Mouse (Mus musculus) MEL (cell line): ENCODE measurements around the gene Mark2. TPM values are rescaled to one million over a fixed set of nuclear protein-coding genes. Genes with fewer than 3 reads are reported as not detected.
A peak's percentile ranks its signal among the peaks of the same experiment; 100 is the strongest.

Experiments used
- DNase-seq: peaks from one replicate; pipeline ENCODE4 v3.0.0; 2011; ENCODE audit warnings: low read depth, low spot score
- H3K27ac ChIP-seq: 2 replicates; pipeline ENCODE4 v1.5.1; 2012; ENCODE audit warnings: low read depth, mild to moderate bottlenecking, control low read depth, low read length, moderate library complexity; ENCODE audit not compliant: control insufficient read depth
- H3K27me3 ChIP-seq, 2 experiments: fragments of 150-350 bp in 1 of 2; sonication (generic) in 1 of 2; 2 replicates each; pipeline ENCODE4 v1.6.1; 2012; ENCODE audit warnings: low read length in 2 of 2, mild to moderate bottlenecking in 2 of 2, improper control_type of control experiment in 1 of 2, moderate library complexity in 1 of 2; ENCODE audit not compliant: insufficient read depth in 2 of 2, control insufficient read depth in 1 of 2
- H3K36me3 ChIP-seq, 2 experiments: 2 replicates each; pipeline ENCODE4 v1.6.1; 2012 to 2014; ENCODE audit warnings: low read length in 2 of 2, improper control_type of control experiment in 1 of 2, inconsistent platforms in 1 of 2, mild to moderate bottlenecking in 1 of 2; ENCODE audit not compliant: insufficient read depth in 2 of 2, control insufficient read depth in 1 of 2
- H3K4me1 ChIP-seq, 2 experiments: fragments of 150-350 bp in 1 of 2; sonication (generic) in 1 of 2; 2 replicates each; pipeline ENCODE4 v1.6.1; 2012; ENCODE audit warnings: low read length in 2 of 2, improper control_type of control experiment in 1 of 2, mild to moderate bottlenecking in 1 of 2; ENCODE audit not compliant: insufficient read depth in 2 of 2, control insufficient read depth in 1 of 2
- H3K4me3 ChIP-seq, 2 experiments: fragments of 150-350 bp in 1 of 2; sonication (generic) in 1 of 2; 2 replicates each; pipeline ENCODE4 v1.5.1; 2012; ENCODE audit warnings: low read depth in 2 of 2, low read length in 2 of 2, mild to moderate bottlenecking in 2 of 2, moderate library complexity in 2 of 2, control low read depth in 1 of 2, improper control_type of control experiment in 1 of 2; ENCODE audit not compliant: control insufficient read depth in 1 of 2, insufficient read depth in 1 of 2
- H3K79me2 ChIP-seq: 2 replicates; pipeline ENCODE4 v1.6.1; 2012; ENCODE audit warnings: mild to moderate bottlenecking, low read length, moderate library complexity; ENCODE audit not compliant: control insufficient read depth, poor library complexity, insufficient read depth
- H3K9ac ChIP-seq: 2 replicates; pipeline ENCODE4 v1.6.1; 2012; ENCODE audit warnings: low read depth, mild to moderate bottlenecking, control low read depth, low read length, moderate library complexity; ENCODE audit not compliant: control insufficient read depth, poor library complexity, severe bottlenecking
- H3K9me3 ChIP-seq: fragments of 150-350 bp; sonication (generic); replicated peaks from 2 replicates; pipeline ENCODE4 v1.6.1; 2012; ENCODE audit warnings: mild to moderate bottlenecking, low read length, improper control_type of control experiment, moderate library complexity; ENCODE audit not compliant: insufficient read depth
- CHD1 ChIP-seq: IDR thresholded peaks from 2 replicates; pipeline ENCODE4 v1.6.1; 2012; ENCODE audit warnings: low read depth, mild to moderate bottlenecking, inconsistent platforms, low read length, improper control_type of control experiment
- MAFK ChIP-seq: IDR thresholded peaks from 2 replicates; pipeline ENCODE4 v1.6.1; 2011; ENCODE audit warnings: low read depth, mild to moderate bottlenecking, low read length, improper control_type of control experiment, borderline replicate concordance
- MAX ChIP-seq: IDR thresholded peaks from 2 replicates; pipeline ENCODE4 v1.6.1; 2011; ENCODE audit warnings: low read length, improper control_type of control experiment
- MAZ ChIP-seq: IDR thresholded peaks from 2 replicates; pipeline ENCODE4 v1.6.1; 2012; ENCODE audit warnings: low read depth, mild to moderate bottlenecking, inconsistent platforms, low read length, improper control_type of control experiment
- MEF2A ChIP-seq: IDR thresholded peaks from 2 replicates; pipeline ENCODE4 v1.6.1; 2014; ENCODE audit warnings: low read depth, mild to moderate bottlenecking, inconsistent platforms, low read length, improper control_type of control experiment; ENCODE audit not compliant: poor library complexity, insufficient replicate concordance, severe bottlenecking; ENCODE audit errors: extremely low read depth
- MXI1 ChIP-seq: IDR thresholded peaks from 2 replicates; pipeline ENCODE4 v1.6.1; 2011; ENCODE audit warnings: mild to moderate bottlenecking, low read depth, low read length, improper control_type of control experiment
- NELFE ChIP-seq: IDR thresholded peaks from 2 replicates; pipeline ENCODE4 v1.6.1; 2011; ENCODE audit warnings: low read depth, low read length, improper control_type of control experiment
- NRF1 ChIP-seq: IDR thresholded peaks from 2 replicates; pipeline ENCODE4 v1.6.1; 2014; ENCODE audit warnings: low read depth, mild to moderate bottlenecking, inconsistent platforms, low read length, improper control_type of control experiment, moderate library complexity; ENCODE audit not compliant: poor library complexity, insufficient read depth, severe bottlenecking
- RAD21 ChIP-seq: IDR thresholded peaks from 2 replicates; pipeline ENCODE4 v1.6.1; 2011; ENCODE audit warnings: mild to moderate bottlenecking, low read depth, low read length, improper control_type of control experiment
- RCOR1 ChIP-seq: IDR thresholded peaks from 2 replicates; pipeline ENCODE4 v1.6.1; 2012; ENCODE audit warnings: low read depth, mild to moderate bottlenecking, inconsistent platforms, low read length, improper control_type of control experiment
- TCF12 ChIP-seq: IDR thresholded peaks from 2 replicates; pipeline ENCODE4 v1.6.1; 2014; ENCODE audit warnings: low read depth, mild to moderate bottlenecking, inconsistent platforms, low read length, improper control_type of control experiment, moderate library complexity
- ZNF384 ChIP-seq: IDR thresholded peaks from 2 replicates; pipeline ENCODE4 v1.6.1; 2012; ENCODE audit warnings: low read depth, mild to moderate bottlenecking, inconsistent platforms, low read length, improper control_type of control experiment
- polyA plus RNA-seq, 2 experiments: library from polyadenylated mRNA; stranded (reverse) in 1 of 2; unstranded in 1 of 2; fragments of >175 nt in 1 of 2; fragments of >200 nt in 1 of 2; gene quantifications; 2 replicates each; pipeline versions ENCODE4 v1.2.1 to v1.2.4; 2012; ENCODE audit warnings: low replicate concordance in 2 of 2, low read depth in 1 of 2; ENCODE audit not compliant: insufficient read length in 2 of 2, insufficient read depth in 1 of 2, missing spikeins in 1 of 2
- total RNA-seq: library from RNA; depleted of rRNA; stranded (reverse); fragments of 300-350 nt; gene quantifications from 2 replicates; pipeline ENCODE4 v1.2.3, GENCODE M21; 2012

Gene Mark2
- total and polyA plus RNA-seq, 3 experiments: 36.1 to 72.4 TPM; not detected in 1

GRCm38 (mm10) chr19:7341512-7342397 lies at the start of gene Mark2 (continued):
- peak; percentile 88 for TF ChIP-seq MXI1
- peak; percentile 37; the same call in 1 of the 2 replicates for TF ChIP-seq NRF1
- peak; percentile 56 for TF ChIP-seq TCF12
- TF ChIP-seq MAZ: no peak; the same call in 1 of the 2 replicates

- no peak overlapping the region for H3K9ac ChIP-seq
- H3K27ac ChIP-seq: no peak overlapping the region
- peaks cover 0 to 3% of the 10 kb centered on the region in 2 experiments; a peak in 2 of 4 replicates for H3K36me3 ChIP-seq
- H3K79me2 ChIP-seq: peaks cover 1% of the 10 kb centered on the region; the same call in 1 of the 2 replicates
- H3K4me3 ChIP-seq: no peak overlapping the region
- H3K27me3 ChIP-seq: no peaks in the 10 kb centered on the region
- no peak for DNase-seq
- no peaks in the 10 kb centered on the region for H3K9me3 ChIP-seq
- H3K4me1 ChIP-seq: no peaks in the 10 kb centered on the region
- TF ChIP-seq ZNF384 (no peak), MAX (no peak), MEF2A (no peak), CHD1 (no peak), RCOR1 (no peak), MAFK (no peak), NELFE (no peak), RAD21 (no peak)
Observed at GRCm38 (mm10) chr19:7388488-7388887, 46.8 kb upstream of the Mark2 start.

- Histone ChIP-seq H3K36me3 (peaks cover 0 to 8% of the 10 kb centered on the region in 2 experiments; a peak in 2 of 4 replicates), H3K27me3 (no peaks in the 10 kb centered on the region), H3K4me3 (no peak overlapping the region)
- no peak for DNase-seq
- TF ChIP-seq CHD1 (no peak), RAD21 (no peak)
- TF ChIP-seq, all 39 proteins: peak for 0
- H3K27ac ChIP-seq: no peak overlapping the region
- peaks cover 0 to 4% of the 10 kb centered on the region in 2 experiments; a peak in 2 of 4 replicates for H3K4me1 ChIP-seq
- H3K9ac ChIP-seq: no peak overlapping the region
- H3K79me2 ChIP-seq: peaks cover 17% of the 10 kb centered on the region
- no peaks in the 10 kb centered on the region for H3K9me3 ChIP-seq
Observed at GRCm38 (mm10) chr19:7386042-7386441, 44.4 kb upstream of the Mark2 start.
